ENCODE assay signal across 11 mouse cellular contexts in genomic region chr17:86303401-86304243, GRCm38 (mm10).
DNase-seq lines count a peak whose midpoint lies in the region; ATAC-seq and TF ChIP-seq lines count a peak whose summit lies in the region.
"Had no signal": no experiment of that assay in that cellular context is flagged by ENCODE, and none has a peak within 500 bp of the region (broad histone marks: within the 10 kb centered on the region; RNA-seq: fewer than 3 reads in every experiment).

No protein-coding gene starts in this region.

- no peaks in the 10 kb centered on the region for H3K9me3 ChIP-seq in lung, postnatal 0 days (ENCODE audit: low read length)
- no peaks in the 10 kb centered on the region for H3K9me3 ChIP-seq in stomach, embryonic 15.5 days
- H3K9me3 ChIP-seq: forebrain, embryonic 12.5 days had no signal

- TF ChIP-seq CTCF in lung, postnatal 0 days (IDR thresholded peaks at IDR 0.05), result no peak

- H3K27ac ChIP-seq in lung, postnatal 0 days (ENCODE audit: low read length), result 0 out of 2 replicates have a peak overlapping the region, but pooled peaks have one; percentile 9
- H3K27ac ChIP-seq in stomach, embryonic 15.5 days, result peak overlapping the region; percentile 28; the same call in 1 of the 2 replicates
- H3K27ac ChIP-seq: forebrain, embryonic 12.5 days; macrophage had no signal

- H3K4me3 ChIP-seq in lung, postnatal 0 days (ENCODE audit: low read depth, low read length), result no peak overlapping the region
- H3K4me3 ChIP-seq in stomach, embryonic 15.5 days (replicated peaks), result no peak overlapping the region
- H3K4me3 ChIP-seq: forebrain, embryonic 12.5 days had no signal

- WGBS in lung, postnatal 0 days, result 49% methylated on average over 19 of the region's 19 CpGs
- WGBS in stomach, embryonic 15.5 days, result 56% methylated on average over 19 of the region's 19 CpGs

- no peaks in the 10 kb centered on the region for H3K36me3 ChIP-seq in lung, postnatal 0 days (ENCODE audit: insufficient read depth, low read length)
- H3K36me3 ChIP-seq in stomach, embryonic 15.5 days, result no peaks in the 10 kb centered on the region
- H3K36me3 ChIP-seq: forebrain, embryonic 12.5 days had no signal

- no peak overlapping the region for H3K9ac ChIP-seq in lung, postnatal 0 days (replicated peaks; ENCODE audit: low read depth)
- no peak overlapping the region for H3K9ac ChIP-seq in stomach, embryonic 15.5 days
- H3K9ac ChIP-seq: forebrain, embryonic 12.5 days had no signal

- no peak for TF ChIP-seq EP300 in lung, postnatal 0 days (IDR thresholded peaks at IDR 0.05)

- no peak overlapping the region for H3K4me2 ChIP-seq in lung, postnatal 0 days (replicated peaks; ENCODE audit: low read depth, low read length)
- no peak overlapping the region for H3K4me2 ChIP-seq in stomach, embryonic 15.5 days
- H3K4me2 ChIP-seq: forebrain, embryonic 12.5 days had no signal

- DNase-seq in heart, adult 11 months, result peak; percentile 96
- DNase-seq in heart, adult 8-10 months (ENCODE audit: low spot score), result no peak
- DNase-seq in lung, postnatal 0 days (ENCODE audit: low spot score), result no peak
- DNase-seq in lung, postnatal 4 days, result no peak
- DNase-seq in heart, postnatal 4 days, result peak; percentile 70
- no peak for DNase-seq in right cerebral cortex, postnatal 14 days
- DNase-seq in T-cell, adult 2 months (ENCODE audit: low spot score), result no peak
- DNase-seq: cerebellum, postnatal 36 days had no signal

- ATAC-seq in lung, postnatal 0 days, result no peak
- no peak for ATAC-seq in stomach, embryonic 15.5 days (ENCODE audit: insufficient read depth, low FRiP score, low read depth)

- peaks cover 7% of the 10 kb centered on the region for H3K4me1 ChIP-seq in lung, postnatal 0 days (ENCODE audit: insufficient read depth, low read depth, low read length)
- peaks cover 30% of the 10 kb centered on the region; the same call in 1 of the 2 replicates for H3K4me1 ChIP-seq in stomach, embryonic 15.5 days

- no peaks in the 10 kb centered on the region for H3K27me3 ChIP-seq in lung, postnatal 0 days (replicated peaks; ENCODE audit: insufficient read depth, low read length)
- no peaks in the 10 kb centered on the region for H3K27me3 ChIP-seq in stomach, embryonic 15.5 days (replicated peaks)
- H3K27me3 ChIP-seq: forebrain, embryonic 12.5 days had no signal

Comparison
In these comparisons a context has a peak if more than half of its experiments do, and no peak if none do; other contexts are left out.
1. DNase-seq: peak in heart, adult 11 months (single experiment) and heart, postnatal 4 days (single experiment); none in heart, adult 8-10 months (single experiment), lung, postnatal 0 days (single experiment), lung, postnatal 4 days (0 of 2), right cerebral cortex, postnatal 14 days (single experiment) and T-cell, adult 2 months (single experiment).